Mouse (Mus musculus): ENCODE results near the gene Gm9780.
"Not testable (repeated sequence)": the region's sequence is repeated elsewhere in the genome, so short reads cannot be mapped to it uniquely, and the experiment has no call there.

Gene Gm9780

DNA sequence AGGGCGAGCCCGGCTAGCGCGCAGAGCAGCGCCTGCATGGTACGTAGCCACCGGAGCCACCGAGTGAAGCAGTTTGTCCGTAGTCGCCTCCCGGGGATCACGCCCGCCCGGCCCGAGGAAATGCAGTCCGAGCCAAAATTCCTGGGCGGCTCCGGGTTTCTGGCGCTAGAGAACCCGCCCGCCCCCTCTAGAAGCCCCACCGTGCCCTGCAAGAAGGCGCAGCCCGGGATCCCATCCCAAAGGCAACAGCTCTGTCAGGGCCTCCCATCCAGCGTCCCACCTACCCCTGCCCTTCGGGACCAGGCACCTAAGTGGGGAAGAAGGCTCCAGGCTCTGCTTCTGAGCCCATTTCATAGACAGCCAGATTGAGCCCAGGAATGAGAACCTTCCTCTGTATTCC is at the start of gene Gm9780:
Gene Gm9780, minus strand, starts transcription at position 101 of the 400 bp plus-strand sequence.
- not testable (repeated sequence) for DNase-seq (ENCODE audit: low read depth, low spot score)

DNA sequence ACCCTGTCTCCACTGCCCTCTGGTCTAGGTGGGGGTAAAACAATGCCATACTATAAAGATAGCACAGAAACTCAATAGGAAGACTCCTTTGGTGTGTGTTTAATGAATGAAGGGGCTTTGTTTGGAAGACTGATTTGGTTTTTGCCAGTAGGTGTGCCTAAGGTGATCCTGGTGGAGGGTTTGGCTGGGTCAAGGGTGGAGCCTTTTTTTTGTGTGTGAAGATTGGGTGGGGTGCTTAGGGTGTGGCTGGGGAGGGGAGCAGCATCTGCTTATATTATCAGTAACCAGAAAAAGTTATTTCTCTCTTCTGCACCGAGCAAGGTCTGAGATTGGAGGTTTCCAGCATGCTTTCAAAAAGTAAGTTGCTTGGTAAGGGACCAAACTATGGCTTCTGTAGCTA is 39.5 kb upstream of the Gm9780 start, which contains the start of gene Cphx3:
Gene Cphx3, plus strand, starts transcription at position 301 of the 400 bp plus-strand sequence.
- not testable (repeated sequence) for DNase-seq (ENCODE audit: low read depth, low spot score)

DNA sequence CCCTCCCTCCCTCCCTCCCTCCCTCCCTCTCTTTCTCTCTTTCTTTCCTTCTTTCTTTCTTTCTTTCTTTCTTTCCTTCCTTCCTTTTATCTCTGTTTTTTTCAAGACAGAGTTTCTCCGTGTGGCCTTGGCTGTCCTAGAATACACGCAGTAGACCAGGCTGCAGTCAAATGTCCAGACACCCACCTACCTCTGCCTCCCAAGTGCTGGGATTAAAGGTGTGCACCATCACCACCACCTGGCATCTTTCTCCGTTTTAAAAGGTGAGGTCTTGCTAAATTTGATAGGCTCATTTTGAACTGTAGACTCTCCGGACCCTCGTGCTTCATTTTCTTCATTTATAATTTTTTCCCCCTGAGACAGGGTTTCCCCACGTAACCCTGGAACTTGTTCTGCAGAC is 38.7 kb upstream of the Gm9780 start, which contains the start of gene Cphx2:
Gene Cphx2, plus strand, starts transcription at position 301 of the 400 bp plus-strand sequence.
- DNase-seq (ENCODE audit: low read depth, low spot score): not testable (repeated sequence)

- not testable (repeated sequence) for DNase-seq (ENCODE audit: low read depth, low spot score)
These were observed 34.3 kb upstream of the Gm9780 start for GRCm38 (mm10) chr14:26076620-26077390.

- not testable (repeated sequence) for DNase-seq (ENCODE audit: low read depth, low spot score)
These were observed 24.8 kb upstream of the Gm9780 start, which contains the start of gene Tmem254c for GRCm38 (mm10) chr14:26067325-26067633. Tmem254c (minus strand) TSS chr14:26067355.

- not testable (repeated sequence) for DNase-seq (ENCODE audit: low read depth, low spot score)
These were observed 24.2 kb upstream of the Gm9780 start for GRCm38 (mm10) chr14:26066574-26067324.

- DNase-seq (ENCODE audit: low read depth, low spot score): not testable (repeated sequence)
These were observed 16.9 kb upstream of the Gm9780 start for GRCm38 (mm10) chr14:26059362-26059761.

DNA sequence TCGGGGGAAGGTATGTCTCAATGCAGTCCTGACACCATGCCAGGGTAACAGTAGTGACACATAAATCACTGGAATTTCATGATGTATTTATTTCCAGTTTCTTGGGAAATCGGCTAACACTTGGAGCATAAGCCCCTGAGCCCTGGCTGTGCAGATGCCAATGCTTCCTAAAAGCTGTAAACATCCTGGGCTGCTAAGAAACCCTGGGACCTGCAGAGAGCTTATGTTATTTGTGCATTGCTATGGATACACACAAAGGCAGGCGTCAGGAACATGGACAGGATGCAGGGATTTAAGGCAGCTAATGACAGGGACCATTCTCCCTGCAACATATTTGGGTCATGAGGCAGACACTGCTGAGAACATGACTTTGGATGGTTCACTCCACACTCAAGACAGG is 15.7 kb upstream of the Gm9780 start:
- DNase-seq (ENCODE audit: low read depth, low spot score): not testable (repeated sequence)

GRCm38 (mm10) chr14:26048767-26049166 is 6.3 kb upstream of the Gm9780 start:
- not testable (repeated sequence) for DNase-seq (ENCODE audit: low read depth, low spot score)

- DNase-seq (ENCODE audit: low read depth, low spot score): not testable (repeated sequence)
These were observed 4.5 kb upstream of the Gm9780 start for GRCm38 (mm10) chr14:26047026-26047425.

GRCm38 (mm10) chr14:26045007-26045406 is 2.5 kb upstream of the Gm9780 start:
- not testable (repeated sequence) for DNase-seq (ENCODE audit: low read depth, low spot score)

DNA sequence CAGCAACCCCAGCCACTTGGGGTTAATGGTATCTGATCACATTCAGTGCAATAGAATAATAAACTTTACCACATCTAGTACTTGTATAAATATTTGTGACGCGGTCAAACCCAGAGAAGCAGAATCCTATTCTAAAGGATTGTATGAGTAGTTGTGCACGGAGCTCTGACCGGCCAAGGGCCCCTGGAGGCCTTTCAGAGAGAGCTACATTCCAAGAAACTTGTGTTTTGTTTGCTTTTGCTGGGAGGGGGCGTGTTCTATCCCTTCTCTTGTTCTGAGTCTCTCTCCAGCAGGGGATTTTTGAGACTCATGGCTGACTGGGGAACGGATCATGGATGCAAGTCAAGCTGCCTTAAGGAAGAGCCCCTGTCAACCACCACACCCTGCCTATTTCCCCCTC is 7.1 kb downstream of the Gm9780 start:
- DNase-seq (ENCODE audit: low read depth, low spot score): not testable (repeated sequence)

DNA sequence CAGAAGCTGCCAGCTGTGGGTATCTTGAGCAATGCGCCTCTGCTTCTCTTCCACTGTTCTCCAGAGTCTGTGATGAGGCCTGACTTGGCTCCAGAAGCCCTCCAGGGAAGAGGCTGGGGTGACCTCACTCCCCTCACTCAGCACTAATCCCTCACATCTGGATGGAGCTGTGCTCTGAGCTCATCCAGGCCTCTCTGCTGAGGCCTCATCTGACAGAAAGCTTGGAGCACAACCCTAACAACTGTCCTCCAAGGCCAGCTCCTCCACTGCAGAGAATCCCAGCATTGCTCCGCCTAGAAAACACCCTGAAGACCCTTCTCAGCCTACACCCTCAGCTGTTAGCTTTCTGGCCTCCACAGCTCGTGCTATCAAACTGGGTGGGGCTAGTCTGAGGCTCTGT is 8.1 kb downstream of the Gm9780 start:
- DNase-seq (ENCODE audit: low read depth, low spot score): not testable (repeated sequence)

DNA sequence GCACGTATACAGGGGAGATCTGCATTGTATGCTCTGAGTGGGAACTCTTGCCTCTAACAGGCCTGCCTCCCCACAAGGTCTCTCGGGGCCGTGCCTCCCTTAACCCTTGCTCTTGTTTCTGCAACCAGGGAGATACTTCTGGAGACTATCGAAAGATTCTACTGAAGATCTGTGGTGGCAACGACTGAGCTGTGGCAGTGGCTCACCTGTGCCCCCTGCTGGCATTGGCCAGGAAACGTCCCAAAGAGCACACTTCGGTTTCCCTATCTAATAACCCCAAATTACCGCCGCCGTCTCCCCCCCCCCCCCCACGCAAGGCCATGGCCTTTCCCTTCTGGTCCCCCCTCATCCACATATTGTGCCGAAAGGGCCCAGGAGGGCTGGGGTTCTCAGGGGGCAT is 16.9 kb downstream of the Gm9780 start:
- DNase-seq (ENCODE audit: low read depth, low spot score): not testable (repeated sequence)

GRCm38 (mm10) chr14:26022831-26023230 is 19.7 kb downstream of the Gm9780 start:
- DNase-seq (ENCODE audit: low read depth, low spot score): not testable (repeated sequence)

DNA sequence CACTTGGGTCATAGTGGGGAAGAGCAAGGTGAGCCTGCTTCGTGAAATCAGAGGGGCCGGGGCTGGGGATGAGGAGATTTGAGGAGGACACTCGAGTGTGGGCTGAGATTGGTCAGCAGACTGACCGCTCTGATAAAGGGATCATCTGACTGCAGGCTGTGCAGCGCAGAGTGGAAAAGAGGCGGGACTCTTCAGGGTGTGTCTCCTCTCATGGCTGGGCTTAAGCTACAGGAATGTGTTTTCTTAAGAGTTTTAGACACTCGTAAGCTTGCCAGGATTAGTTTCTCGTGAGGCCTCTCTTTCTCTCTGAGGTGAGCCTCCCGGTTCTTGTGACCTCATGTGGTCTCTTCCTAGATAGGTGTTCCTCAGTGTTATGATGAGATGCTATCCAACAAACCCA is 21.0 kb downstream of the Gm9780 start:
- DNase-seq (ENCODE audit: low read depth, low spot score): not testable (repeated sequence)

DNA sequence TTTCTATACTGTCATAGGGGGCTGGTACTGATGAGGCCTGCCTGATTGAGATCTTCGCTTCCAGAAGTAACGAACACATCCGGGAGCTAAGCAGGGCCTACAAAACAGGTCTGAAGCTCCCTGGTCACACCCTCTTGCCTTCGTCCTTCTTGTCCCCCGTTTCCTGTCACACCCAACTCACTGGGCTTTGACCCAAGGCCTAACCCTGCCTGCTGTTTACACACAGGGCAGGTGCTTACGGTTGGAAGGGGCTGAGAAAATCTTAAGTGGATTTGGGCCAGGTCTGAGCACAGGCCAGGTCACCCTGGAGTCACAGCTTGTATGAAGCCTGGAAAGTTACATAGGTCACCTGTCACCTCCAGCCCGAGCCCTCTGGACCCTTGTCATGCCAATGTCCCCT is 26.1 kb downstream of the Gm9780 start:
- not testable (repeated sequence) for DNase-seq (ENCODE audit: low read depth, low spot score)

GRCm38 (mm10) chr14:26007462-26007861 is 35.0 kb downstream of the Gm9780 start:
- DNase-seq (ENCODE audit: low read depth, low spot score): not testable (repeated sequence)

- not testable (repeated sequence) for DNase-seq (ENCODE audit: low read depth, low spot score)
These were observed 60.6 kb downstream of the Gm9780 start for GRCm38 (mm10) chr14:25981880-25982279.

- not testable (repeated sequence) for DNase-seq (ENCODE audit: low read depth, low spot score)
These were observed 63.1 kb downstream of the Gm9780 start for GRCm38 (mm10) chr14:25979242-25979941.

DNA sequence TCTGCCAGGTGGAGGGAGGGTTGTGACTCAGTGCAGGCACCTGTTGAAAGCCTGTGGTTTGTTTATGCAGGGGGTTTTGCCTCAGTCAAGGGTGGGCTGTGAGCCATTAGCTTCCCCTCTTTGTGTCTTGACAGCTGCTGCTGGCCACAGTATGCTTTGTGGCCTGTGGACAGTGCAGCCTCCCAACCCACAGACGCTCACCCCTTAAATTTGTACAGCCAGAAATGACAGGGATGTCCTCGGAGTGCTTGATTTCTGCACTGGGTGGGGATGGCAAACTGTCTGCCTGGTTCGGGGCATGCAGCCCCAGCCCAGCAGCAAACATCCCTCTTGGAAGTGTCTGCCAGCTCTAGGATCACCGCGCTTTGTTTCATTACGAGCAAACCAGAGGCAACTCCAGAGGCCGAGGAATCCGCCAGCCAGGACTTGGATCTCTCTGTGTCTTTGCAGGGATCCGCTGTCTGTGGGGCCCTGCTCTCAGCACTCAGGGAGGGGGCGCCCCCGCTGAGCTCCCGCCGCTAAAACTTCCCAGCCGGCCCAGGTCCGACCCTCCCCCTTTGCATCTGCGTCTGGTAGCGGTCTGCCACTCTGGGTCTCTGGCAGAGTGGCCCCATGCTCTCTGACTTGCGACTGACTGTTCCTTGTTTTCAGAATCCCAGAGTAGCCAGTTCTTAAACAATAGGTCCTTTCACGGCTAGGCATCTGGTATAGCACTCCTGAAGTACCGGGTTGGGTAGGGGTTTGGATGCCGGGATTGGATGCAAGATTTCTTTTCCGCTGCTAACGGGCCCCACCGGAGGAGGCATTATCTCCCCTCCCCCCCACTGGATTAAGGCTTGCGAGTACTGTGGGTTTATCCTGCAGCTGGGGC is 63.9 kb downstream of the Gm9780 start, which contains the start of gene Duxbl1:
Gene Duxbl1, plus strand, starts transcription at position 207 of the 871 bp plus-strand sequence.
- not testable (repeated sequence) for DNase-seq (ENCODE audit: low read depth, low spot score)
